Mouse (Mus musculus): ENCODE results near the gene Cyp2t4.

DNA sequence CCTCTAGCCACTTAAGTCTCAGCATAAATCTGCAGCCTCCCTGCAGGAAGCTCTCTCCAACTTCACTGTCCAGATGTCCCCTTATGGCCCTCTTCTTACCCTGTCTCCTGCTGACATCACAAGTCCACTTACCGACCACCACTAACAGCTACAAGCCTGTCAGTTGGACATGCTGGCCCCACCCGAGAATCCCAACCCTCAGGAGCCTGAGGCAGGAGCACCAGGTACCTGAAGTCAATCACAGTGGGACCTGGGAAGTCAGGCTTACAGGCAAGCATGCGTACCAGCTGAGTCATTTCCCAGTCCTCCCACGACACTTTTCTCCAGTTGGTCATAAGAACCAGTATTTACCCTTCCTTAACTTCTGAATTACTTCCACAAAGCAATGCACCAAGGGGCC lies 40.2 kb downstream of the Cyp2t4 start:
- TF ChIP-seq GATA1 (IDR thresholded peaks at IDR 0.05; ENCODE audit: low read length) (no peak), TAL1 (IDR thresholded peaks at IDR 0.05; ENCODE audit: low read length) (no peak)

All from erythroblast, embryonic 14.5 days (primary cell).